Mouse (Mus musculus): ENCODE measurements around the gene Slc35f1. TPM values are rescaled to one million over a fixed set of nuclear protein-coding genes. Genes with fewer than 3 reads are reported as not detected.

Gene Slc35f1
- total and polyA plus RNA-seq, 3 experiments, result not detected

- Histone ChIP-seq H3K9me3 (replicated peaks; ENCODE audit: insufficient read depth, low read length) (no peaks in the 10 kb centered on the region), H3K4me3 (ENCODE audit: control insufficient read depth in 1 of 2, insufficient read depth in 1 of 2, low read depth in 2 of 2, low read length in 2 of 2) (no peak overlapping the region), H3K9ac (ENCODE audit: control insufficient read depth, low read depth, low read length, poor library complexity, severe bottlenecking) (no peak overlapping the region), H3K4me1 (ENCODE audit: control insufficient read depth in 1 of 2, insufficient read depth in 2 of 2, low read length in 2 of 2) (no peaks in the 10 kb centered on the region), H3K79me2 (ENCODE audit: control insufficient read depth, insufficient read depth, low read length, poor library complexity) (no peaks in the 10 kb centered on the region), H3K36me3 (ENCODE audit: control insufficient read depth in 1 of 2, insufficient read depth in 2 of 2, low read length in 2 of 2) (no peaks in the 10 kb centered on the region), H3K27ac (ENCODE audit: control insufficient read depth, low read depth, low read length) (no peak overlapping the region), H3K27me3 (ENCODE audit: control insufficient read depth in 1 of 2, insufficient read depth in 2 of 2, low read length in 2 of 2) (no peaks in the 10 kb centered on the region)
- no peak for DNase-seq (ENCODE audit: low read depth, low spot score)
- TF ChIP-seq HCFC1 (IDR thresholded peaks at IDR 0.05; ENCODE audit: low read depth, low read length) (no peak), TBP (IDR thresholded peaks at IDR 0.05; ENCODE audit: low read depth, low read length) (no peak), SMC3 (IDR thresholded peaks at IDR 0.05; ENCODE audit: low read depth, low read length) (no peak), GATA1 (IDR thresholded peaks at IDR 0.05; ENCODE audit: low read depth, low read length) (no peak), MXI1 (IDR thresholded peaks at IDR 0.05; ENCODE audit: low read depth, low read length) (no peak), MYB (IDR thresholded peaks at IDR 0.05; ENCODE audit: low read depth, low read length) (no peak), SIN3A (IDR thresholded peaks at IDR 0.05; ENCODE audit: low read length) (no peak), MYC (IDR thresholded peaks at IDR 0.05; ENCODE audit: low read depth, low read length) (no peak), NRF1 (IDR thresholded peaks at IDR 0.05; ENCODE audit: insufficient read depth, low read depth, low read length, poor library complexity, severe bottlenecking) (no peak), TCF12 (IDR thresholded peaks at IDR 0.05; ENCODE audit: low read depth, low read length) (no peak), MAFK (IDR thresholded peaks at IDR 0.05; ENCODE audit: borderline replicate concordance, low read depth, low read length) (no peak), CHD1 (IDR thresholded peaks at IDR 0.05; ENCODE audit: low read depth, low read length) (no peak), MAZ (IDR thresholded peaks at IDR 0.05; ENCODE audit: low read depth, low read length) (no peak), E2F4 (IDR thresholded peaks at IDR 0.05; ENCODE audit: borderline replicate concordance, low read depth, low read length) (no peak), GABPA (IDR thresholded peaks at IDR 0.05; ENCODE audit: low read depth, low read length) (no peak), POLR2A (IDR thresholded peaks at IDR 0.05; ENCODE audit: control insufficient read depth in 1 of 2, insufficient read depth in 1 of 2, low read depth in 1 of 2, low read length in 2 of 2, poor library complexity in 1 of 2) (no peak), UBTF (IDR thresholded peaks at IDR 0.05; ENCODE audit: borderline replicate concordance, insufficient read depth, low read depth, low read length) (no peak), ETS1 (IDR thresholded peaks at IDR 0.05; ENCODE audit: low read depth, low read length) (no peak), NELFE (IDR thresholded peaks at IDR 0.05; ENCODE audit: low read depth, low read length) (no peak)
Measured at GRCm38 (mm10) chr10:52807808-52808207, 117.5 kb downstream of the Slc35f1 start.

DNA sequence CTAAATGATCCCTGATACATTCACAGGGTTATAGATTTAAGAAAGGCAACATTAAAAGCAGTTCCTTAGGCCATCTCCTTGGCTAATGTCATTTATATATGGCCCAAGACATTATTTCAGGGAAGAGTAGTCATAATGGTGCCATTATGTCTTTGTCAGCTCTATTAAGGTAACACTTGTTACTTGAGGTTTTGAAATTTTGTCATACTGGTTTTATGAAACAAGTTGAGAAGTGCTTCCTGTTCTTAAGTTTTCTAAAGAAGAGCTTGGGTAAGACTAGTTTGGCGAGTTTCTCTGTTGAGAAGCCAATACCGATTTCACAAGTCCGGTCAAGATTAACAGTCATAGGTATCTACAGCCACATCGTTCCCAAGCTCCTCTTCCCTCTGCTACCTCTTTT is 122.5 kb downstream of the Slc35f1 start:
- no peaks in the 10 kb centered on the region for H3K4me1 ChIP-seq (ENCODE audit: control insufficient read depth in 1 of 2, insufficient read depth in 2 of 2, low read length in 2 of 2)
- H3K27ac ChIP-seq (ENCODE audit: control insufficient read depth, low read depth, low read length), result no peak overlapping the region
- no peaks in the 10 kb centered on the region for H3K36me3 ChIP-seq (ENCODE audit: control insufficient read depth in 1 of 2, insufficient read depth in 2 of 2, low read length in 2 of 2)
- H3K9ac ChIP-seq (ENCODE audit: control insufficient read depth, low read depth, low read length, poor library complexity, severe bottlenecking), result no peak overlapping the region
- H3K79me2 ChIP-seq (ENCODE audit: control insufficient read depth, insufficient read depth, low read length, poor library complexity), result no peaks in the 10 kb centered on the region
- TF ChIP-seq CTCF (IDR thresholded peaks at IDR 0.05 in 2 of 3, conservative IDR thresholded peaks at IDR 0.05 in 1 of 3; ENCODE audit: control insufficient read depth in 1 of 3, insufficient read depth in 1 of 3, low read depth in 2 of 3, low read length in 3 of 3, poor library complexity in 1 of 3, severe bottlenecking in 1 of 3), result no peak
- no peak for TF ChIP-seq MYC (IDR thresholded peaks at IDR 0.05; ENCODE audit: low read depth, low read length)
- TF ChIP-seq MEF2A (IDR thresholded peaks at IDR 0.05; ENCODE audit: extremely low read depth, insufficient replicate concordance, low read depth, low read length, poor library complexity, severe bottlenecking), result no peak
- TF ChIP-seq TAL1 (IDR thresholded peaks at IDR 0.05; ENCODE audit: low read length), result no peak
- TF ChIP-seq NELFE (IDR thresholded peaks at IDR 0.05; ENCODE audit: low read depth, low read length), result no peak
- TF ChIP-seq TBP (IDR thresholded peaks at IDR 0.05; ENCODE audit: low read depth, low read length), result no peak
- TF ChIP-seq USF1 (IDR thresholded peaks at IDR 0.05; ENCODE audit: low read depth, low read length), result no peak
- no peak for TF ChIP-seq SIN3A (IDR thresholded peaks at IDR 0.05; ENCODE audit: low read length)
- no peak for TF ChIP-seq GABPA (IDR thresholded peaks at IDR 0.05; ENCODE audit: low read depth, low read length)
- no peak for TF ChIP-seq RCOR1 (IDR thresholded peaks at IDR 0.05; ENCODE audit: low read depth, low read length)
- no peak for TF ChIP-seq MAX (IDR thresholded peaks at IDR 0.05; ENCODE audit: low read length)
- TF ChIP-seq NRF1 (IDR thresholded peaks at IDR 0.05; ENCODE audit: insufficient read depth, low read depth, low read length, poor library complexity, severe bottlenecking), result no peak
- no peak for TF ChIP-seq KAT2A (conservative IDR thresholded peaks at IDR 0.05; ENCODE audit: low read depth, low read length)
- no peak for TF ChIP-seq MAFK (IDR thresholded peaks at IDR 0.05; ENCODE audit: borderline replicate concordance, low read depth, low read length)
- TF ChIP-seq JUND (IDR thresholded peaks at IDR 0.05; ENCODE audit: low read depth, low read length), result no peak
- no peaks in the 10 kb centered on the region for H3K27me3 ChIP-seq (ENCODE audit: control insufficient read depth in 1 of 2, insufficient read depth in 2 of 2, low read length in 2 of 2)
- no peak overlapping the region for H3K4me3 ChIP-seq (ENCODE audit: control insufficient read depth in 1 of 2, insufficient read depth in 1 of 2, low read depth in 2 of 2, low read length in 2 of 2)
- no peaks in the 10 kb centered on the region for H3K9me3 ChIP-seq (replicated peaks; ENCODE audit: insufficient read depth, low read length)
- no peak for DNase-seq (ENCODE audit: low read depth, low spot score)

Data from MEL (cell line).